Mouse (Mus musculus) macrophage (primary cell): ENCODE results near the gene Mtfmt. TPM values are rescaled to one million over a fixed set of nuclear protein-coding genes. Genes with fewer than 3 reads are reported as not detected.
A peak's percentile ranks its signal among the peaks of the same experiment; 100 is the strongest.

Source experiments
- H3K27ac ChIP-seq: fragments of 350-480 bp; formaldehyde crosslinking; 2 replicates; pipeline ENCODE4 v1.9.0; 2021
- H3K36me3 ChIP-seq: fragments of 350-480 bp; formaldehyde crosslinking; 2 replicates; pipeline ENCODE4 v1.9.0; 2021; ENCODE audit errors: inconsistent target
- H3K4me3 ChIP-seq: fragments of 350-480 bp; formaldehyde crosslinking; 2 replicates; pipeline ENCODE4 v1.9.0; 2021; ENCODE audit errors: inconsistent target
- H3K79me2 ChIP-seq: fragments of 350-480 bp; formaldehyde crosslinking; 2 replicates; pipeline ENCODE4 v1.9.0; 2021; ENCODE audit errors: inconsistent target
- WGBS: methylation state at CpG from one replicate; pipeline ENCODE4 v1.1.7; 2026; ENCODE audit warnings: inconsistent platforms; ENCODE audit not compliant: missing documents; 5-methylcytosine and 5-hydroxymethylcytosine counted together
- polyA plus RNA-seq: library from polyadenylated mRNA; stranded (reverse); fragments of 250-400 nt; gene quantifications from 3 replicates; pipeline ENCODE4 v1.2.4, GENCODE M21; 2018; ENCODE audit warnings: inconsistent platforms

Gene Mtfmt
- polyA plus RNA-seq, 1 experiment from 2014 or later = 7.4 TPM

DNA sequence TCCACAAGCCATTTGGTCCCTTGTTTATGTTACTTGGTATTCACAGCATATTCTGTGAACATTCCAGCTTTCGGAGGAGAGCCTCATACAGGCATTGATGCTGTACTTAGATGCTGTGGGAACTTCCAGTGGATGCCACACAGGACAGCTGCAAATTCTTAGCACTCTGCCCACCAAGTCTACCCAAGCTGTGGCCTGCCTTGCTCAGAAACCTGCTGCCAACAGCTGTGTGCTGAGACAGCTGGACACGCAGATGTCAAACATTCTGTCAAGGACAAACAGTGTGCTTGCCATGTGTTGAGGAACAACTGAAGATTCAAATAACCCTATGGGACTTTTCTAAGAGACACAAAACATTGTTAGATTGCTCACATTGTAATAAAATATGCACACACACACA is 23.4 kb downstream of the Mtfmt start:
- no peak overlapping the region for H3K4me3 ChIP-seq
- no peaks in the 10 kb centered on the region for H3K36me3 ChIP-seq
- WGBS = 100% methylated on average over 2 of the region's 2 CpGs
- H3K79me2 ChIP-seq = peaks cover 30% of the 10 kb centered on the region
- no peak overlapping the region for H3K27ac ChIP-seq

DNA sequence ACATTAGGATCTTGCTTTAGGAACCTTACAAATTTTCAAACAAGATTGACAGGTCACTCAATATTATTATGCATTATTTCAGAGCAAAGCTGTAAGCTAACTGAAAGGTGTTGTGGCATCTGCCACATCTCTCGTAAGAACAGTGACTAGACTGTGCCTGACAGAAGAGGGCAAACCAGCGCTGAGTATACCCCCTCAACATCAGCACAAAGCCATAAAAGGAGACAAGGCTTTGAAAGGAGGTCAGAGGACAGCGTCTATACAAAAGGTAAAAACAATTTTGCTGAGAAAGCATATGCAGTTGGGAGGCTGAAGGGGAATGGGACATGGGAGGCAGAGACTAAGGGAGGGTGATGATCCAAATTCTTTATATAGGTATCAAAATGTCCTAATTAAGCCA is 24.6 kb downstream of the Mtfmt start:
- peak overlapping the region; percentile 25 for H3K27ac ChIP-seq
- H3K79me2 ChIP-seq = peaks cover 42% of the 10 kb centered on the region
- peaks cover 2% of the 10 kb centered on the region; the same call in 1 of the 2 replicates for H3K36me3 ChIP-seq
- 71% methylated on average over 3 of the region's 3 CpGs for WGBS
- peak overlapping the region; percentile 7; the same call in 1 of the 2 replicates for H3K4me3 ChIP-seq

- Histone ChIP-seq H3K27ac (peak within 1 kb of the TSS; percentile 83), H3K4me3 (peak within 1 kb of the TSS; percentile 82), H3K79me2 (peaks cover 49% of the 10 kb centered on the region), H3K36me3 (peaks cover 9% of the 10 kb centered on the region)
- WGBS = under 1% methylated on average over 53 of the region's 53 CpGs
These were observed 25.3 kb downstream of the Mtfmt start, which contains the start of gene Spg21 for GRCm38 (mm10) chr9:65460732-65461442. Gene Spg21 (plus strand): TSS chr9:65460947.

- Histone ChIP-seq H3K4me3 (no peak overlapping the region), H3K79me2 (peaks cover 62% of the 10 kb centered on the region), H3K27ac (no peak overlapping the region), H3K36me3 (peaks cover 21% of the 10 kb centered on the region)
- WGBS = 82% methylated on average over 5 of the region's 5 CpGs
These were observed 27.0 kb downstream of the Mtfmt start for GRCm38 (mm10) chr9:65462544-65462943.

DNA sequence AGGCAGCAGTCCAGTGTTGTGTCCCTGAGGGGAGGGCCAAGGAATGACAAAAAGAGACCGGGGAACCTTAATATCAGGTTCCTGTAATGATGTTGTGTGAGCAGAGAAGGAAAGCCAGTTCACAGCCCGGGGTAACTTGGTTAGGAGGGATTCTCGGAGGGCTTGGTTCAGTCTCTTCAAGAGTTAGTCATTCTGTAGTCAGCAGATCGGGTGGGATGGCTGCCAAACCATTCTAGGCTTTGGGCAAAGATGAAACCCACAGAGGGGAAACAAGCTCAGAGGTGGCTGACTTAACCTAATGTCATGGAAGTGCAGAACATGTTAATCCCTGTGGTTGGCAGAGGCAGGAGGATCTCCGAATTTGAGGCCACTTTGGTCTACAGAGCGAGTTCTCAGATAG is 28.6 kb downstream of the Mtfmt start:
- H3K36me3 ChIP-seq = peaks cover 27% of the 10 kb centered on the region
- H3K79me2 ChIP-seq = peaks cover 66% of the 10 kb centered on the region
- H3K4me3 ChIP-seq = no peak overlapping the region
- WGBS = 51% methylated on average over 6 of the region's 6 CpGs
- H3K27ac ChIP-seq = no peak overlapping the region

DNA sequence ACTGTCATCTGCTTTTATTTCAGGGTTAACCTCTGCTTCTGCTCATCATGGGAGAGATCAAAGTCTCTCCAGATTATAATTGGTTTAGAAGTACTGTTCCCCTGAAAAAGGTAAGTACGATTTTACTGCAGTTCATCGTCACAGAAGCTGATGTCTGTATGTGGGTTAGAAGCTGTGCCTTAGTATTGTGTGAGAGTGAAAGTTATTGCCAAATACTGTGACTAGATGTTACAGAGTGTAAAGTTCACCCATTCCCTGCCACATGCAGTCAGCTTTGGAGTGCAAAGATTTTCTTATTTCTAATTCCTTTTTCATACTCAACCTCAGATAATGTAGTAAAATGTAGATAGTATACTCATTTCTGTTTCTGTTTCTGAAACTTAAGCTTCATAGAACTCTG is 29.7 kb downstream of the Mtfmt start:
- Histone ChIP-seq H3K79me2 (peaks cover 66% of the 10 kb centered on the region), H3K4me3 (no peak overlapping the region), H3K36me3 (peaks cover 38% of the 10 kb centered on the region), H3K27ac (no peak overlapping the region)
- WGBS = 93% methylated on average over 2 of the region's 2 CpGs

GRCm38 (mm10) chr9:65467686-65468085 is 32.1 kb downstream of the Mtfmt start:
- 87% methylated on average over 11 of the region's 11 CpGs for WGBS
- peaks cover 49% of the 10 kb centered on the region for H3K79me2 ChIP-seq
- H3K27ac ChIP-seq = no peak overlapping the region
- peaks cover 57% of the 10 kb centered on the region for H3K36me3 ChIP-seq
- H3K4me3 ChIP-seq = no peak overlapping the region

DNA sequence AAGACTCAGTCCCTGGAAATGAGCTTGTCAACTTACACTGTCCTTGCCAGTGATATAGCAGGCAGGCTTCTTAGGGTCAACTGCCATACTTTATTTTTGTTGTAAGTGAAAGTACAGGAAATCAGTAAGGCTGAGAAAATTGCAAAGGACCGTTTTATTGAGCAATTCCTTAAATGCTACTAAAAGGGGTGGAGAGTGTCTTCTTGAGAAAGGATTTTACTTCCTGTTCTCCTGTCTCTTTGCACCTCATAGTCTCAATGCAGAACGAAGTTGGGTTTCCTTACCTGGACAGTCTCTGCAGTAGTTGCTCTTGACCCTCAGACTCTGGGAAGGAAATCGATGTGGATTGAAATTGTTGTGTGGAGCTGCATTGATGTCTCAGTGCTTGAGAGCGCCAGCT is 37.2 kb downstream of the Mtfmt start:
- WGBS = 54% methylated on average over 4 of the region's 4 CpGs
- Histone ChIP-seq H3K79me2 (peaks cover 2% of the 10 kb centered on the region; the same call in 1 of the 2 replicates), H3K27ac (no peak overlapping the region), H3K36me3 (peaks cover 85% of the 10 kb centered on the region), H3K4me3 (no peak overlapping the region)

GRCm38 (mm10) chr9:65479158-65479557 is 43.6 kb downstream of the Mtfmt start:
- H3K4me3 ChIP-seq = no peak overlapping the region
- H3K27ac ChIP-seq = no peak overlapping the region
- 99% methylated on average over 8 of the region's 8 CpGs for WGBS
- H3K79me2 ChIP-seq = no peaks in the 10 kb centered on the region
- peaks cover 98% of the 10 kb centered on the region for H3K36me3 ChIP-seq

GRCm38 (mm10) chr9:65480071-65480470 is 44.5 kb downstream of the Mtfmt start:
- no peak overlapping the region for H3K4me3 ChIP-seq
- no peaks in the 10 kb centered on the region for H3K79me2 ChIP-seq
- WGBS = 93% methylated on average over 5 of the region's 5 CpGs
- no peak overlapping the region for H3K27ac ChIP-seq
- peaks cover 98% of the 10 kb centered on the region for H3K36me3 ChIP-seq

- H3K36me3 ChIP-seq = peaks cover 20% of the 10 kb centered on the region
- no peak overlapping the region for H3K27ac ChIP-seq
- WGBS = 90% methylated on average over 3 of the region's 3 CpGs
- no peaks in the 10 kb centered on the region for H3K79me2 ChIP-seq
- H3K4me3 ChIP-seq = no peak overlapping the region
These were observed 55.9 kb downstream of the Mtfmt start for GRCm38 (mm10) chr9:65491476-65491875.

- Histone ChIP-seq H3K79me2 (no peaks in the 10 kb centered on the region), H3K4me3 (no peak overlapping the region), H3K27ac (peak overlapping the region; percentile 29), H3K36me3 (peaks cover 11% of the 10 kb centered on the region)
- WGBS = 70% methylated on average over 2 of the region's 2 CpGs
These were observed 56.8 kb downstream of the Mtfmt start for GRCm38 (mm10) chr9:65492351-65492750.

GRCm38 (mm10) chr9:65492851-65493250 is 57.3 kb downstream of the Mtfmt start:
- 42% methylated on average over 4 of the region's 4 CpGs for WGBS
- Histone ChIP-seq H3K4me3 (no peak overlapping the region), H3K27ac (peak overlapping the region; percentile 29), H3K79me2 (no peaks in the 10 kb centered on the region), H3K36me3 (0 out of 2 replicates have a peak, but pooled peaks cover 6% of the 10 kb centered on the region)

DNA sequence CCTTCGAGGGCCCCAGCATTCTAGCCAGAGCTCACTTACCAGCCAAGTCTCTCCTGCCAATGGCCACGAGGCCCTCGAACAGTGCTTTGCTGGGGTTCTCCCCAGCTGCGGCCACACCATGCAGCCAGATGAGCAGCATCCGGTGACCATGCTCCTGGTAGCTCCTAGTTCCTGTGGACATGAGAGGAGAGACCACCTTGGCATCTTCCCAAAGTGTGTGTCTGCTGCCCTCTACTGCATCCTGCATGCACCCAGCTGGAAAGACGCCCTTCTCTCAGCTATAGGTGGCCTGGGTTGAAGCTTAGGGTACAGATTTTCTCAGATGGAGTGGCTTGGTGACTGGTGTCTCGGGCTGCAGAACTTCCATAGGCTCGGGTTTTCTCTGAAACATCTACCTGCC is 66.6 kb downstream of the Mtfmt start:
- 59% methylated on average over 8 of the region's 8 CpGs for WGBS
- Histone ChIP-seq H3K79me2 (no peaks in the 10 kb centered on the region), H3K4me3 (no peak overlapping the region), H3K27ac (no peak overlapping the region), H3K36me3 (no peaks in the 10 kb centered on the region)
